ENCODE assay signal across 8 mouse cellular contexts in the genomic region with DNA sequence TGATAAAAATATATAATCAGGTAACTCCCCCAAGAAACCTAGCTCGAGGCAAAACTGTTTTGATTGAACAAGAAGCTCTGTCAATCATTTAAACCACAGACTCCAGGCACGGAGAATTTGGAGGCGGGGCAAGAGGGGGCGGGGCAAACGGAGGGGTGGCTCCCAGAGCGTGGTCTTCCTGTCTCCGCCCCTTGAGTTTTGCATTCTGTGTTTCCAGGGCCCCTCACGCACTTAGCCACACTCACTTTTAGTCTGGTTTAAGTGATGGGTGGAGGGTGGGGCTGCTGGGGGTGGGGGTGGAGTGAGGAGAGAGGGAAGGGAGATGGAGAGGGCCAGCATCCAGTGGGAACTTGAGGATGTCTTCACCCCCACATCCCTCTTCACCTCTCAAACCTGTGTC. TPM values are rescaled to one million over a fixed set of nuclear protein-coding genes. Genes with fewer than 3 reads are reported as not detected.
A peak's percentile ranks its signal among the peaks of the same experiment; 100 is the strongest.
DNase-seq lines count a peak whose midpoint lies in the region; ATAC-seq lines count a peak whose summit lies in the region.

No protein-coding gene starts in this region.

- peaks cover 26% of the 10 kb centered on the region for H3K4me1 ChIP-seq in hindbrain, embryonic 16.5 days (ENCODE audit: control insufficient read depth, insufficient read depth, low read depth, low read length)
- peaks cover 23% of the 10 kb centered on the region for H3K4me1 ChIP-seq in stomach, embryonic 16.5 days (ENCODE audit: control insufficient read depth, insufficient read depth, low read length)

- peak overlapping the region; percentile 72; the same call in 1 of the 2 replicates for H3K9ac ChIP-seq in hindbrain, embryonic 16.5 days (ENCODE audit: low read depth, low read length)
- peak overlapping the region; percentile 92 for H3K9ac ChIP-seq in stomach, embryonic 16.5 days (ENCODE audit: low read length)

- peak; percentile 62 for DNase-seq in adrenal gland, adult 2 months
- no peak for DNase-seq in adrenal gland, postnatal 4 days (ENCODE audit: low spot score in 2 of 2)
- peak; percentile 97 for DNase-seq in cerebellum, postnatal 10 days
- peak; percentile 67 for DNase-seq in gastrocnemius, adult 18-20 months (ENCODE audit: low spot score)
- peak; percentile 70 to 85 for DNase-seq in left cerebral cortex, postnatal 10 days (ENCODE audit: extremely low spot score in 1 of 2, low spot score in 2 of 2)
- peak; percentile 87 for DNase-seq in mesoderm, embryonic 11.5 days (ENCODE audit: low read depth, low spot score)

- peak overlapping the region; percentile 58 for H3K4me3 ChIP-seq in hindbrain, embryonic 16.5 days (ENCODE audit: low read length)
- peak overlapping the region; percentile 82 for H3K4me3 ChIP-seq in stomach, embryonic 16.5 days (replicated peaks; ENCODE audit: low read length)

- H3K4me2 ChIP-seq in hindbrain, embryonic 16.5 days (ENCODE audit: low read length) = peak overlapping the region; percentile 84
- H3K4me2 ChIP-seq in stomach, embryonic 16.5 days (ENCODE audit: low read depth, low read length) = peak overlapping the region; percentile 94

- H3K9me3 ChIP-seq in hindbrain, embryonic 16.5 days (ENCODE audit: control insufficient read depth, low read length) = no peaks in the 10 kb centered on the region
- H3K9me3 ChIP-seq in stomach, embryonic 16.5 days (replicated peaks; ENCODE audit: control insufficient read depth, low read length) = no peaks in the 10 kb centered on the region

- peak overlapping the region; percentile 55; the same call in 1 of the 2 replicates for H3K27ac ChIP-seq in hindbrain, embryonic 16.5 days (ENCODE audit: low read depth, low read length)
- peak overlapping the region; percentile 97 for H3K27ac ChIP-seq in stomach, embryonic 16.5 days (ENCODE audit: low read length)

- H3K27me3 ChIP-seq in hindbrain, embryonic 16.5 days (replicated peaks; ENCODE audit: control insufficient read depth, insufficient read depth, low read length) = no peaks in the 10 kb centered on the region
- no peaks in the 10 kb centered on the region; the same call in 1 of the 2 replicates for H3K27me3 ChIP-seq in stomach, embryonic 16.5 days (ENCODE audit: control insufficient read depth, insufficient read depth, low read length)

- WGBS in hindbrain, embryonic 16.5 days = 1% methylated on average over 8 of the region's 8 CpGs
- 0% methylated on average over 8 of the region's 8 CpGs for WGBS in stomach, embryonic 16.5 days

- no peaks in the 10 kb centered on the region for H3K36me3 ChIP-seq in hindbrain, embryonic 16.5 days (ENCODE audit: control insufficient read depth, insufficient read depth, low read length)
- no peaks in the 10 kb centered on the region for H3K36me3 ChIP-seq in stomach, embryonic 16.5 days (ENCODE audit: control insufficient read depth, insufficient read depth, low read length)

- peak; percentile 65 for ATAC-seq in hindbrain, embryonic 16.5 days
- peak; percentile 68 for ATAC-seq in stomach, embryonic 16.5 days (ENCODE audit: insufficient read depth, low FRiP score)

- intact Hi-C loops in left cerebral cortex, postnatal 10 days (cut with DNase I) = loop anchor here (10.0 kb wide), 1 partner anchor 662 kb away; no protein-coding TSS in a partner anchor

RNA-seq across cellular contexts. Expression of gene Igfbp5, which starts 2.2 kb away (rescaled TPM):
- total RNA-seq in adrenal gland, adult 2 months (2021) = 100 to 1,000 TPM in 1 of 2 experiments, 10 to 100 TPM in 1; 87.4 to 179 TPM
- 31.2 and 32.3 TPM in 2 replicates for polyA plus RNA-seq in adrenal gland, adult 2 months (2012; rRNA removed)
- total RNA-seq in adrenal gland, postnatal 4 days (2021) = 100 to 1,000 TPM; 111 to 142 TPM
- total RNA-seq in gastrocnemius, adult 18-20 months (2021) = 100 to 1,000 TPM; 189 to 235 TPM
- polyA plus RNA-seq in hindbrain, embryonic 16.5 days (2015; fragmentation: Nextera tagmentation; extraction: Ambion mirVana) = 51.9 and 65.1 TPM in 2 replicates
- total RNA-seq in left cerebral cortex, postnatal 10 days (2021) = 10 to 100 TPM; 97.0 to 98.9 TPM
- polyA plus RNA-seq in stomach, embryonic 16.5 days (2015; fragmentation: Nextera tagmentation; extraction: Ambion mirVana) = 122 and 123 TPM in 2 replicates

RNA-seq across cellular contexts. Expression of gene Igfbp2, which starts 48.2 kb away (rescaled TPM):
- 1 to 10 TPM; 2.0 to 4.1 TPM for total RNA-seq in adrenal gland, adult 2 months (2021)
- polyA plus RNA-seq in adrenal gland, adult 2 months (2012; rRNA removed) = 12.6 and 13.0 TPM in 2 replicates
- total RNA-seq in adrenal gland, postnatal 4 days (2021) = 100 to 1,000 TPM in 1 of 2 experiments, 10 to 100 TPM in 1; 26.7 to 306 TPM
- total RNA-seq in gastrocnemius, adult 18-20 months (2021) = under 1 TPM; 0.28 to 0.62 TPM
- 465 and 469 TPM in 2 replicates for polyA plus RNA-seq in hindbrain, embryonic 16.5 days (2015; fragmentation: Nextera tagmentation; extraction: Ambion mirVana)
- total RNA-seq in left cerebral cortex, postnatal 10 days (2021) = 100 to 1,000 TPM; 109 to 114 TPM
- 375 and 392 TPM in 2 replicates for polyA plus RNA-seq in stomach, embryonic 16.5 days (2015; fragmentation: Nextera tagmentation; extraction: Ambion mirVana)

Comparison
In these comparisons a context has a peak if more than half of its experiments do, and no peak if none do; other contexts are left out.
1. DNase-seq: peak in adrenal gland, adult 2 months (single experiment), cerebellum, postnatal 10 days (2 of 2), gastrocnemius, adult 18-20 months (single experiment), left cerebral cortex, postnatal 10 days (2 of 2) and mesoderm, embryonic 11.5 days (single experiment); none in adrenal gland, postnatal 4 days (0 of 2).
2. RNA of gene Igfbp2, which starts 48.2 kb away (total RNA-seq): 26.7 to 306 TPM in adrenal gland, postnatal 4 days and 109 to 114 TPM in left cerebral cortex, postnatal 10 days; 2.0 to 4.1 TPM in adrenal gland, adult 2 months and 0.28 to 0.62 TPM in gastrocnemius, adult 18-20 months; every median in the first group is over 4 times any median in the second.